Mouse (Mus musculus) MEL (cell line): ENCODE data around the gene Igfbp6. TPM values are rescaled to one million over a fixed set of nuclear protein-coding genes. Genes with fewer than 3 reads are reported as not detected.

Experiments used
- DNase-seq: peaks from one replicate; pipeline ENCODE4 v3.0.0; 2011; ENCODE audit warnings: low read depth, low spot score
- H3K27ac ChIP-seq: 2 replicates; pipeline ENCODE4 v1.5.1; 2012; ENCODE audit warnings: low read depth, mild to moderate bottlenecking, control low read depth, low read length, moderate library complexity; ENCODE audit not compliant: control insufficient read depth
- H3K27me3 ChIP-seq, 2 experiments: fragments of 150-350 bp in 1 of 2; sonication (generic) in 1 of 2; 2 replicates each; pipeline ENCODE4 v1.6.1; 2012; ENCODE audit warnings: low read length in 2 of 2, mild to moderate bottlenecking in 2 of 2, improper control_type of control experiment in 1 of 2, moderate library complexity in 1 of 2; ENCODE audit not compliant: insufficient read depth in 2 of 2, control insufficient read depth in 1 of 2
- H3K36me3 ChIP-seq, 2 experiments: 2 replicates each; pipeline ENCODE4 v1.6.1; 2012 to 2014; ENCODE audit warnings: low read length in 2 of 2, improper control_type of control experiment in 1 of 2, inconsistent platforms in 1 of 2, mild to moderate bottlenecking in 1 of 2; ENCODE audit not compliant: insufficient read depth in 2 of 2, control insufficient read depth in 1 of 2
- H3K4me1 ChIP-seq, 2 experiments: fragments of 150-350 bp in 1 of 2; sonication (generic) in 1 of 2; 2 replicates each; pipeline ENCODE4 v1.6.1; 2012; ENCODE audit warnings: low read length in 2 of 2, improper control_type of control experiment in 1 of 2, mild to moderate bottlenecking in 1 of 2; ENCODE audit not compliant: insufficient read depth in 2 of 2, control insufficient read depth in 1 of 2
- H3K4me3 ChIP-seq, 2 experiments: fragments of 150-350 bp in 1 of 2; sonication (generic) in 1 of 2; 2 replicates each; pipeline ENCODE4 v1.5.1; 2012; ENCODE audit warnings: low read depth in 2 of 2, low read length in 2 of 2, mild to moderate bottlenecking in 2 of 2, moderate library complexity in 2 of 2, control low read depth in 1 of 2, improper control_type of control experiment in 1 of 2; ENCODE audit not compliant: control insufficient read depth in 1 of 2, insufficient read depth in 1 of 2
- H3K79me2 ChIP-seq: 2 replicates; pipeline ENCODE4 v1.6.1; 2012; ENCODE audit warnings: mild to moderate bottlenecking, low read length, moderate library complexity; ENCODE audit not compliant: control insufficient read depth, poor library complexity, insufficient read depth
- H3K9ac ChIP-seq: 2 replicates; pipeline ENCODE4 v1.6.1; 2012; ENCODE audit warnings: low read depth, mild to moderate bottlenecking, control low read depth, low read length, moderate library complexity; ENCODE audit not compliant: control insufficient read depth, poor library complexity, severe bottlenecking
- H3K9me3 ChIP-seq: fragments of 150-350 bp; sonication (generic); replicated peaks from 2 replicates; pipeline ENCODE4 v1.6.1; 2012; ENCODE audit warnings: mild to moderate bottlenecking, low read length, improper control_type of control experiment, moderate library complexity; ENCODE audit not compliant: insufficient read depth
- CTCF ChIP-seq, 3 experiments: IDR thresholded peaks in 2 of 3; conservative IDR thresholded peaks in 1 of 3; 2 replicates each; pipeline ENCODE4 v1.5.1; 2011 to 2012; ENCODE audit warnings: low read length in 3 of 3, low read depth in 2 of 3, mild to moderate bottlenecking in 2 of 3, improper control_type of control experiment in 1 of 3, inconsistent platforms in 1 of 3, mixed read lengths in 1 of 3, moderate library complexity in 1 of 3; ENCODE audit not compliant: control insufficient read depth in 1 of 3, insufficient read depth in 1 of 3, poor library complexity in 1 of 3, severe bottlenecking in 1 of 3
- E2F4 ChIP-seq: IDR thresholded peaks from 2 replicates; pipeline ENCODE4 v1.6.1; 2011; ENCODE audit warnings: low read depth, low read length, improper control_type of control experiment, borderline replicate concordance
- ETS1 ChIP-seq: IDR thresholded peaks from 2 replicates; pipeline ENCODE4 v1.6.1; 2012; ENCODE audit warnings: low read depth, mild to moderate bottlenecking, inconsistent platforms, low read length, improper control_type of control experiment, moderate library complexity
- GATA1 ChIP-seq: IDR thresholded peaks from 2 replicates; pipeline ENCODE4 v1.6.1; 2011; ENCODE audit warnings: low read depth, low read length, improper control_type of control experiment
- JUND ChIP-seq: IDR thresholded peaks from 2 replicates; pipeline ENCODE4 v1.6.1; 2011; ENCODE audit warnings: low read depth, mild to moderate bottlenecking, improper control_type of control experiment, low read length
- MAX ChIP-seq: IDR thresholded peaks from 2 replicates; pipeline ENCODE4 v1.6.1; 2011; ENCODE audit warnings: low read length, improper control_type of control experiment
- MAZ ChIP-seq: IDR thresholded peaks from 2 replicates; pipeline ENCODE4 v1.6.1; 2012; ENCODE audit warnings: low read depth, mild to moderate bottlenecking, inconsistent platforms, low read length, improper control_type of control experiment
- MEF2A ChIP-seq: IDR thresholded peaks from 2 replicates; pipeline ENCODE4 v1.6.1; 2014; ENCODE audit warnings: low read depth, mild to moderate bottlenecking, inconsistent platforms, low read length, improper control_type of control experiment; ENCODE audit not compliant: poor library complexity, insufficient replicate concordance, severe bottlenecking; ENCODE audit errors: extremely low read depth
- NELFE ChIP-seq: IDR thresholded peaks from 2 replicates; pipeline ENCODE4 v1.6.1; 2011; ENCODE audit warnings: low read depth, low read length, improper control_type of control experiment
- POLR2A ChIP-seq, 2 experiments: IDR thresholded peaks; 2 replicates each; pipeline ENCODE4 v1.6.1; 2011 to 2012; ENCODE audit warnings: low read length in 2 of 2, mild to moderate bottlenecking in 2 of 2, control low read depth in 1 of 2, improper control_type of control experiment in 1 of 2, low read depth in 1 of 2, moderate library complexity in 1 of 2; ENCODE audit not compliant: control insufficient read depth in 1 of 2, insufficient read depth in 1 of 2, poor library complexity in 1 of 2
- POLR2AphosphoS2 ChIP-seq: IDR thresholded peaks from 2 replicates; pipeline ENCODE4 v1.6.1; 2011; ENCODE audit warnings: low read length, improper control_type of control experiment
- POLR2AphosphoS5 ChIP-seq: IDR thresholded peaks from 2 replicates; pipeline ENCODE4 v1.6.1; 2012; ENCODE audit warnings: low read depth, borderline replicate concordance, mild to moderate bottlenecking, inconsistent platforms, low read length, moderate library complexity, mixed read lengths
- RCOR1 ChIP-seq: IDR thresholded peaks from 2 replicates; pipeline ENCODE4 v1.6.1; 2012; ENCODE audit warnings: low read depth, mild to moderate bottlenecking, inconsistent platforms, low read length, improper control_type of control experiment
- SIN3A ChIP-seq: IDR thresholded peaks from 2 replicates; pipeline ENCODE4 v1.6.1; 2012; ENCODE audit warnings: low read length, improper control_type of control experiment, inconsistent platforms
- UBTF ChIP-seq: IDR thresholded peaks from 2 replicates; pipeline ENCODE4 v1.6.1; 2012; ENCODE audit warnings: low read depth, mild to moderate bottlenecking, inconsistent platforms, low read length, improper control_type of control experiment, moderate library complexity, borderline replicate concordance; ENCODE audit not compliant: insufficient read depth
- ZMIZ1 ChIP-seq: IDR thresholded peaks from 2 replicates; pipeline ENCODE4 v1.6.1; 2012; ENCODE audit warnings: low read depth, mild to moderate bottlenecking, inconsistent platforms, low read length, improper control_type of control experiment, moderate library complexity
- ZNF384 ChIP-seq: IDR thresholded peaks from 2 replicates; pipeline ENCODE4 v1.6.1; 2012; ENCODE audit warnings: low read depth, mild to moderate bottlenecking, inconsistent platforms, low read length, improper control_type of control experiment
- polyA plus RNA-seq, 2 experiments: library from polyadenylated mRNA; stranded (reverse) in 1 of 2; unstranded in 1 of 2; fragments of >175 nt in 1 of 2; fragments of >200 nt in 1 of 2; gene quantifications; 2 replicates each; pipeline versions ENCODE4 v1.2.1 to v1.2.4; 2012; ENCODE audit warnings: low replicate concordance in 2 of 2, low read depth in 1 of 2; ENCODE audit not compliant: insufficient read length in 2 of 2, insufficient read depth in 1 of 2, missing spikeins in 1 of 2
- total RNA-seq: library from RNA; depleted of rRNA; stranded (reverse); fragments of 300-350 nt; gene quantifications from 2 replicates; pipeline ENCODE4 v1.2.3, GENCODE M21; 2012

Gene Igfbp6
- total and polyA plus RNA-seq, 3 experiments = 0.65 to 1.8 TPM; not detected in 1

DNA sequence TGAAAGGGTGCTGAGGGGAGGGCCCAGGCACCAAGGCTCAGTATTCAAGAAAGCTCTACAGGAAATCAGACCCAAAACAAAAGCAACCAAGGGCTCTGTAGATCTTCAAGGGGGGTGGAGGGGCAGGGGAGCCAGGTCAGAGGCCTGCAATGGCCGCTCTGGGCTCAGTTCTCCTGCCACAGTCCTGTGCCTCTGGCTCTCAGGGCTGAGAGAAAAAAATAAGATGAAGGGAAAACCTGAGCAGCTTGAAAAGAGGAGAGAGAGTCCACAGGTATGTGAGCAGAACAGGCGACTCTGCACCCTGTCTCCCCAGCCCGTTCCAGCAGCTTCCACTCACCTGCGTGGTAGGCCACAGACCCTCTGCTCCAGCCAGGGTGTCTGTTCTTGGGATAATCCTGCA, 25.6 kb upstream of the Igfbp6 start:
- no peaks in the 10 kb centered on the region for H3K4me1 ChIP-seq
- H3K9me3 ChIP-seq = no peaks in the 10 kb centered on the region
- no peaks in the 10 kb centered on the region for H3K79me2 ChIP-seq
- no peaks in the 10 kb centered on the region for H3K27me3 ChIP-seq
- H3K4me3 ChIP-seq = no peak overlapping the region
- TF ChIP-seq ZNF384 (no peak), MAZ (no peak), POLR2AphosphoS5 (no peak), CTCF (IDR thresholded peaks at IDR 0.05 in 2 of 3, conservative IDR thresholded peaks at IDR 0.05 in 1 of 3; ENCODE audit: control insufficient read depth in 1 of 3, insufficient read depth in 1 of 3, low read depth in 2 of 3, low read length in 3 of 3, poor library complexity in 1 of 3, severe bottlenecking in 1 of 3) (no peak), NELFE (no peak), RCOR1 (no peak)
- no peak overlapping the region for H3K9ac ChIP-seq
- DNase-seq = no peak
- peaks cover 0 to 5% of the 10 kb centered on the region in 2 experiments; a peak in 2 of 4 replicates for H3K36me3 ChIP-seq
- H3K27ac ChIP-seq = no peak overlapping the region

GRCm38 (mm10) chr15:102119121-102119830, 24.9 kb upstream of the Igfbp6 start:
- no peaks in the 10 kb centered on the region for H3K4me1 ChIP-seq
- no peak overlapping the region for H3K9ac ChIP-seq
- TF ChIP-seq NELFE (no peak), ETS1 (no peak), UBTF (no peak), E2F4 (no peak), JUND (no peak), SIN3A (no peak), CTCF (IDR thresholded peaks at IDR 0.05 in 2 of 3, conservative IDR thresholded peaks at IDR 0.05 in 1 of 3; ENCODE audit: control insufficient read depth in 1 of 3, insufficient read depth in 1 of 3, low read depth in 2 of 3, low read length in 3 of 3, poor library complexity in 1 of 3, severe bottlenecking in 1 of 3) (no peak; a peak in 1 of 6 replicates), ZMIZ1 (no peak), MAZ (no peak), MAX (no peak), GATA1 (no peak), MEF2A (no peak), POLR2AphosphoS2 (no peak), POLR2A (IDR thresholded peaks at IDR 0.05; ENCODE audit: control insufficient read depth in 1 of 2, insufficient read depth in 1 of 2, low read depth in 1 of 2, low read length in 2 of 2, poor library complexity in 1 of 2) (no peak)
- peaks cover 0 to 5% of the 10 kb centered on the region in 2 experiments; a peak in 2 of 4 replicates for H3K36me3 ChIP-seq
- DNase-seq = no peak
- no peaks in the 10 kb centered on the region for H3K9me3 ChIP-seq
- no peaks in the 10 kb centered on the region for H3K79me2 ChIP-seq
- no peaks in the 10 kb centered on the region for H3K27me3 ChIP-seq
- no peak overlapping the region for H3K4me3 ChIP-seq
- no peak overlapping the region for H3K27ac ChIP-seq
